Mouse (Mus musculus) CH12.LX (cell line): ENCODE results near the gene Pithd1. TPM values are rescaled to one million over a fixed set of nuclear protein-coding genes. Genes with fewer than 3 reads are reported as not detected.

Source experiments
- DNase-seq: peaks from one replicate; pipeline ENCODE4 v3.0.0-alpha.2; 2013; ENCODE audit errors: extremely low read depth
- H3K27ac ChIP-seq: 2 replicates; pipeline ENCODE4 v1.5.1; 2012; ENCODE audit warnings: low read depth, mild to moderate bottlenecking, control low read depth, moderate library complexity; ENCODE audit not compliant: insufficient read depth
- H3K27me3 ChIP-seq: replicated peaks from 2 replicates; pipeline ENCODE3; 2012; ENCODE audit warnings: inconsistent platforms
- H3K36me3 ChIP-seq, 2 experiments: replicated peaks in 1 of 2; 2 replicates each; pipeline versions ENCODE3 to v1.6.1; 2012; ENCODE audit warnings: inconsistent platforms in 1 of 2, low read length in 1 of 2, mild to moderate bottlenecking in 1 of 2, mixed read lengths in 1 of 2, moderate library complexity in 1 of 2; ENCODE audit not compliant: control insufficient read depth in 1 of 2, insufficient read depth in 1 of 2
- H3K4me1 ChIP-seq, 2 experiments: 2 replicates each; pipeline ENCODE4 v1.6.1; 2012; ENCODE audit warnings: inconsistent platforms in 1 of 2, moderate library complexity in 1 of 2; ENCODE audit not compliant: insufficient read depth in 2 of 2, control insufficient read depth in 1 of 2
- H3K4me2 ChIP-seq: 2 replicates; pipeline ENCODE4 v1.6.1; 2012; ENCODE audit warnings: low read depth, mild to moderate bottlenecking, control low read depth; ENCODE audit not compliant: poor library complexity, insufficient read depth, severe bottlenecking
- H3K4me3 ChIP-seq, 3 experiments: fragments of 150-350 bp in 1 of 3; sonication (generic) in 1 of 3; replicated peaks in 1 of 3; 2 replicates each; pipeline versions ENCODE3 to v1.5.1; 2011 to 2012; ENCODE audit warnings: low read depth in 2 of 3, low read length in 2 of 3, mild to moderate bottlenecking in 2 of 3, moderate library complexity in 2 of 3, control low read depth in 1 of 3, improper control_type of control experiment in 1 of 3, inconsistent platforms in 1 of 3, mixed read lengths in 1 of 3; ENCODE audit not compliant: poor library complexity in 1 of 3
- H3K79me2 ChIP-seq: replicated peaks from 2 replicates; pipeline ENCODE4 v1.6.1; 2012; ENCODE audit warnings: mild to moderate bottlenecking, moderate library complexity; ENCODE audit not compliant: control insufficient read depth, poor library complexity, insufficient read depth, severe bottlenecking; ENCODE audit errors: extremely low read depth
- H3K9ac ChIP-seq: 2 replicates; pipeline ENCODE4 v1.6.1; 2012; ENCODE audit warnings: low read depth, mild to moderate bottlenecking, control low read depth, moderate library complexity; ENCODE audit not compliant: insufficient read depth
- H3K9me3 ChIP-seq: replicated peaks from 2 replicates; pipeline ENCODE3; 2012; ENCODE audit warnings: low read length, inconsistent platforms, mixed read lengths
- E2F4 ChIP-seq: IDR thresholded peaks from 2 replicates; pipeline ENCODE4 v1.6.1; 2011; ENCODE audit warnings: low read depth, low read length, improper control_type of control experiment; ENCODE audit not compliant: insufficient replicate concordance
- ELF1 ChIP-seq: IDR thresholded peaks from 2 replicates; pipeline ENCODE4 v1.6.1; 2014; ENCODE audit warnings: low read depth, mild to moderate bottlenecking, inconsistent platforms, low read length, improper control_type of control experiment
- EP300 ChIP-seq: IDR thresholded peaks from 2 replicates; pipeline ENCODE4 v1.6.1; 2011; ENCODE audit warnings: low read length, improper control_type of control experiment
- MAFK ChIP-seq: IDR thresholded peaks from 2 replicates; pipeline ENCODE4 v1.6.1; 2011; ENCODE audit warnings: low read length, improper control_type of control experiment; ENCODE audit not compliant: insufficient replicate concordance
- MXI1 ChIP-seq: IDR thresholded peaks from 2 replicates; pipeline ENCODE4 v1.6.1; 2011; ENCODE audit warnings: mild to moderate bottlenecking, low read depth, low read length, improper control_type of control experiment
- PAX5 ChIP-seq: IDR thresholded peaks from 2 replicates; pipeline ENCODE4 v1.6.1; 2012; ENCODE audit warnings: low read length, inconsistent platforms, mixed read lengths
- POLR2A ChIP-seq: IDR thresholded peaks from 2 replicates; pipeline ENCODE4 v1.6.1; 2011; ENCODE audit warnings: low read depth, mild to moderate bottlenecking, improper control_type of control experiment, low read length
- RCOR1 ChIP-seq: conservative IDR thresholded peaks from 2 replicates; pipeline ENCODE4 v1.6.1; 2012; ENCODE audit warnings: low read depth, mild to moderate bottlenecking, inconsistent platforms, low read length, improper control_type of control experiment
- USF2 ChIP-seq: conservative IDR thresholded peaks from 2 replicates; pipeline ENCODE4 v1.6.1; 2011; ENCODE audit warnings: low read depth, low read length, improper control_type of control experiment
- ZKSCAN1 ChIP-seq: IDR thresholded peaks from 2 replicates; pipeline ENCODE4 v1.6.1; 2012; ENCODE audit warnings: low read depth, inconsistent platforms, low read length, improper control_type of control experiment, borderline replicate concordance
- dilution Hi-C: fragments of 300-500 bp; cut with MboI; formaldehyde crosslinking; loops from 2 replicates; pipeline ENCODE4 v1.14.3; 2020; ENCODE audit warnings: low sequenced_read_pairs; ENCODE audit not compliant: extremely low pct_unique_long_range_greater_than_20kb, extremely low pct_ligation_motif_present
- in situ Hi-C: fragments of 300-500 bp; cut with MboI; formaldehyde crosslinking; loops from 3 replicates; pipeline ENCODE4 v1.14.3; 2019; ENCODE audit warnings: low sequenced_read_pairs, low pct_ligation_motif_present, low pct_unique_long_range_greater_than_20kb, mixed read lengths
- polyA plus RNA-seq: library from polyadenylated mRNA; unstranded; fragments of >175 nt; gene quantifications from 2 replicates; pipeline ENCODE4 v1.2.1, GENCODE M21; 2012; ENCODE audit warnings: low read depth; ENCODE audit not compliant: insufficient read length
- total RNA-seq, 2 experiments: library from RNA; depleted of rRNA; stranded (reverse); fragments of 300-350 nt in 1 of 2; fragments of >200 nt in 1 of 2; gene quantifications; 2 replicates each; pipeline ENCODE4 v1.2.3; 2012 to 2014

Pithd1 gene
- total and polyA plus RNA-seq, 3 experiments, result 53.2 to 87.5 (median 53.2) TPM

GRCm38 (mm10) chr4:135926195-135926808 is 60.8 kb downstream of the Pithd1 start:
- TF ChIP-seq E2F4 (no peak), USF2 (no peak), PAX5 (no peak), MXI1 (no peak), ELF1 (no peak), POLR2A (no peak), MAFK (no peak), RCOR1 (no peak), EP300 (no peak), ZKSCAN1 (no peak)
- no peak overlapping the region for H3K4me3 ChIP-seq
- H3K79me2 ChIP-seq, result no peaks in the 10 kb centered on the region
- H3K4me2 ChIP-seq, result no peak overlapping the region
- H3K36me3 ChIP-seq, result peaks cover 48 to 81% of the 10 kb centered on the region in 2 experiments
- dilution Hi-C loops (no loop called here), in situ Hi-C loops (no loop called here)
- no peak overlapping the region for H3K27ac ChIP-seq
- no peak overlapping the region for H3K9ac ChIP-seq
- H3K4me1 ChIP-seq, result peaks cover 0 to 9% of the 10 kb centered on the region in 2 experiments; a peak in 1 of 4 replicates
- no peaks in the 10 kb centered on the region for H3K9me3 ChIP-seq
- no peaks in the 10 kb centered on the region for H3K27me3 ChIP-seq
- no peak for DNase-seq

Other genes with a start within 250 kb of the Pithd1 start
- gene Myom3, start 227.5 kb downstream of the Pithd1 start, total RNA-seq (2012; rRNA removed), result 0.04 TPM in 1 of 2 replicates, not detected in the other
- gene Myom3, start 227.5 kb downstream of the Pithd1 start, total RNA-seq (2014; rRNA removed), result not detected in 2 replicates
- not detected in 2 replicates for gene Myom3, start 227.5 kb downstream of the Pithd1 start, polyA plus RNA-seq
- 85.7 and 127 TPM in 2 replicates for gene Srsf10, start 131.5 kb downstream of the Pithd1 start, total RNA-seq (2012; rRNA removed)
- gene Srsf10, start 131.5 kb downstream of the Pithd1 start, total RNA-seq (2014; rRNA removed), result 179 and 197 TPM in 2 replicates
- 291 and 341 TPM in 2 replicates for gene Srsf10, start 131.5 kb downstream of the Pithd1 start, polyA plus RNA-seq
- 22.2 and 30.5 TPM in 2 replicates for gene Pnrc2, start 113.4 kb downstream of the Pithd1 start, total RNA-seq (2012; rRNA removed)
- gene Pnrc2, start 113.4 kb downstream of the Pithd1 start, total RNA-seq (2014; rRNA removed), result 46.9 and 55.0 TPM in 2 replicates
- gene Pnrc2, start 113.4 kb downstream of the Pithd1 start, polyA plus RNA-seq, result 32.8 and 34.4 TPM in 2 replicates
- 5.6 and 6.5 TPM in 2 replicates for gene Cnr2, start 91.9 kb downstream of the Pithd1 start, total RNA-seq (2012; rRNA removed)
- 13.5 and 13.8 TPM in 2 replicates for gene Cnr2, start 91.9 kb downstream of the Pithd1 start, total RNA-seq (2014; rRNA removed)
- 9.4 and 10.6 TPM in 2 replicates for gene Cnr2, start 91.9 kb downstream of the Pithd1 start, polyA plus RNA-seq
- gene Fuca1, start 66.5 kb downstream of the Pithd1 start, total RNA-seq (2012; rRNA removed), result 63.2 and 77.6 TPM in 2 replicates
- 28.6 and 32.6 TPM in 2 replicates for gene Fuca1, start 66.5 kb downstream of the Pithd1 start, total RNA-seq (2014; rRNA removed)
- gene Fuca1, start 66.5 kb downstream of the Pithd1 start, polyA plus RNA-seq, result 66.5 and 71.5 TPM in 2 replicates
- 32.4 and 42.7 TPM in 2 replicates for gene Hmgcl, start 40.8 kb downstream of the Pithd1 start, total RNA-seq (2012; rRNA removed)
- 38.0 and 39.5 TPM in 2 replicates for gene Hmgcl, start 40.8 kb downstream of the Pithd1 start, total RNA-seq (2014; rRNA removed)
- 27.2 and 27.6 TPM in 2 replicates for gene Hmgcl, start 40.8 kb downstream of the Pithd1 start, polyA plus RNA-seq
- gene Gale, start 23.5 kb downstream of the Pithd1 start, total RNA-seq (2012; rRNA removed), result 39.4 and 40.5 TPM in 2 replicates
- gene Gale, start 23.5 kb downstream of the Pithd1 start, total RNA-seq (2014; rRNA removed), result 32.9 and 34.8 TPM in 2 replicates
- 23.6 and 23.8 TPM in 2 replicates for gene Gale, start 23.5 kb downstream of the Pithd1 start, polyA plus RNA-seq
- 54.0 and 54.9 TPM in 2 replicates for gene Lypla2, start 14.6 kb downstream of the Pithd1 start, total RNA-seq (2012; rRNA removed)
- 55.9 and 57.2 TPM in 2 replicates for gene Lypla2, start 14.6 kb downstream of the Pithd1 start, total RNA-seq (2014; rRNA removed)
- gene Lypla2, start 14.6 kb downstream of the Pithd1 start, polyA plus RNA-seq, result 91.8 and 96.5 TPM in 2 replicates
- gene Eloa, start 34.5 kb upstream of the Pithd1 start, total RNA-seq (2012; rRNA removed), result 45.8 and 52.2 TPM in 2 replicates
- gene Eloa, start 34.5 kb upstream of the Pithd1 start, total RNA-seq (2014; rRNA removed), result 64.9 and 66.0 TPM in 2 replicates
- gene Eloa, start 34.5 kb upstream of the Pithd1 start, polyA plus RNA-seq, result 61.6 and 66.2 TPM in 2 replicates
- 2,513 and 2,636 TPM in 2 replicates for gene Rpl11, start 66.2 kb upstream of the Pithd1 start, total RNA-seq (2012; rRNA removed)
- 1,648 and 1,661 TPM in 2 replicates for gene Rpl11, start 66.2 kb upstream of the Pithd1 start, total RNA-seq (2014; rRNA removed)
- gene Rpl11, start 66.2 kb upstream of the Pithd1 start, polyA plus RNA-seq, result 1,170 and 1,488 TPM in 2 replicates
- 41.1 and 85.5 TPM in 2 replicates for gene Id3, start 156.2 kb upstream of the Pithd1 start, total RNA-seq (2012; rRNA removed)
- gene Id3, start 156.2 kb upstream of the Pithd1 start, total RNA-seq (2014; rRNA removed), result 96.0 and 116 TPM in 2 replicates
- 17.6 and 18.3 TPM in 2 replicates for gene Id3, start 156.2 kb upstream of the Pithd1 start, polyA plus RNA-seq
- 7.2 and 7.6 TPM in 2 replicates for gene E2f2, start 185.1 kb upstream of the Pithd1 start, total RNA-seq (2012; rRNA removed)
- 4.4 and 4.9 TPM in 2 replicates for gene E2f2, start 185.1 kb upstream of the Pithd1 start, total RNA-seq (2014; rRNA removed)
- 3.9 and 6.1 TPM in 2 replicates for gene E2f2, start 185.1 kb upstream of the Pithd1 start, polyA plus RNA-seq
- 0.08 TPM in 2 replicates for gene Asap3, start 219.1 kb upstream of the Pithd1 start, total RNA-seq (2012; rRNA removed)
- gene Asap3, start 219.1 kb upstream of the Pithd1 start, total RNA-seq (2014; rRNA removed), result not detected in 2 replicates
- gene Asap3, start 219.1 kb upstream of the Pithd1 start, polyA plus RNA-seq, result 0.07 TPM in 1 of 2 replicates, not detected in the other